Mouse (Mus musculus): ENCODE measurements around the gene Car1. TPM values are rescaled to one million over a fixed set of nuclear protein-coding genes. Genes with fewer than 3 reads are reported as not detected.
"Not testable (repeated sequence)": the region's sequence is repeated elsewhere in the genome, so short reads cannot be mapped to it uniquely, and the experiment has no call there.

Gene Car1
- polyA plus RNA-seq, 1 experiment from 2014 or later = not detected

- H3K9ac ChIP-seq; H3K4me1 ChIP-seq (replicated peaks); H3K36me3 ChIP-seq; ATAC-seq (ENCODE audit: low FRiP score); H3K4me2 ChIP-seq; H3K9me3 ChIP-seq; H3K4me3 ChIP-seq; H3K27me3 ChIP-seq; H3K27ac ChIP-seq: not testable (repeated sequence)
- 72% methylated on average over 3 of the region's 3 CpGs for WGBS
These were observed 31.5 kb downstream of the Car1 start for GRCm38 (mm10) chr3:14776497-14777162.

DNA sequence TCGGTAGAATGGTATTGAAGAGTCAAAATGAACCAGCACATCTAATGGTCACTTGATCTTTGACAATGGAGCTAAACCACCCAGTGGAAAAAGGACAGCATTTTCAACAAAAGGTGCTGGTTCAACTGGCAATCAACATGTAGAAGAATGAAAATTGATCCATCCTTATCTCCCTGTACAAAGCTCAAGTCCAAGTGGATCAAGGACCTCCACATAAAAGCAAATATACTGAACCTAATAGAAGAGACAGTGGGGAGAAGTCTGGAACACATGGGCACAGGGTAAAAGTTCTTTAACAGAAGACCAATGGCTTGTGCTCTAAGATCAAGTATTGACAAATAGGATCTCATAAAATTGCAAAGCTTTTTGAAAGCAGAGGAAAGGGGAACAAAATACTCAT is 33.6 kb downstream of the Car1 start:
- not testable (repeated sequence) for H3K27me3 ChIP-seq; H3K9me3 ChIP-seq; H3K9ac ChIP-seq; ATAC-seq (ENCODE audit: low FRiP score); H3K4me1 ChIP-seq (replicated peaks); H3K27ac ChIP-seq; H3K4me2 ChIP-seq; H3K36me3 ChIP-seq; H3K4me3 ChIP-seq
- WGBS = 91% methylated on average over 1 of the region's 1 CpGs

GRCm38 (mm10) chr3:14772473-14772872 is 35.7 kb downstream of the Car1 start:
- 100% methylated on average over 1 of the region's 1 CpGs for WGBS
- not testable (repeated sequence) for ATAC-seq (ENCODE audit: low FRiP score); H3K9ac ChIP-seq; H3K9me3 ChIP-seq; H3K27ac ChIP-seq; H3K4me2 ChIP-seq; H3K4me1 ChIP-seq (replicated peaks); H3K36me3 ChIP-seq; H3K4me3 ChIP-seq; H3K27me3 ChIP-seq

- Histone ChIP-seq H3K4me3 (no peak overlapping the region), H3K27ac (no peak overlapping the region), H3K4me2 (no peak overlapping the region), H3K9me3 (no peaks in the 10 kb centered on the region), H3K27me3 (no peaks in the 10 kb centered on the region), H3K9ac (no peak overlapping the region), H3K36me3 (no peaks in the 10 kb centered on the region), H3K4me1 (replicated peaks) (no peaks in the 10 kb centered on the region)
- no peak for ATAC-seq (ENCODE audit: low FRiP score)
- 94% methylated on average over 2 of the region's 2 CpGs for WGBS
These were observed 43.2 kb downstream of the Car1 start for GRCm38 (mm10) chr3:14764755-14765566.

DNA sequence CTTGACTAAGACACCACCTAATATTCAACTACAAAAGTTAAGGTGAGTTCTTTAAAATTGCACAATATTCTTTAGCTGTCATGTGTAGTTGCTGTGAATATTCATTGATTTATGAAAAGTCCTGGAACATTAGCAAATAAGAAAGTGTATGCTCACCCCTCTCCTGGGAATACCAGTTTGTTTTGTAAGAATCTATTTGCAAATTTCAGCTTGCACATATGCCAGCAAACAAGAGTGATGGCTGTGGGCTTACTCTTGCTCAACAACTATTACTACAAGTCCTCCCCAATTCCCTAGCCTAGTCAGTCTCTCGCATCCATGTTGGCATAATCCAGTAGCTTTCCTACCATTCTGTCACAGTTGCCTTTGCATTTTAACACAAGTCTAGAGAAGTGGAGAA is 52.5 kb downstream of the Car1 start:
- no peak for ATAC-seq (ENCODE audit: low FRiP score)
- Histone ChIP-seq H3K27me3 (no peaks in the 10 kb centered on the region), H3K9ac (no peak overlapping the region), H3K9me3 (no peaks in the 10 kb centered on the region), H3K36me3 (no peaks in the 10 kb centered on the region), H3K27ac (no peak overlapping the region), H3K4me1 (replicated peaks) (no peaks in the 10 kb centered on the region), H3K4me2 (no peak overlapping the region), H3K4me3 (no peak overlapping the region)
- WGBS = 90% methylated on average over 1 of the region's 1 CpGs

GRCm38 (mm10) chr3:14746041-14746440 is 62.1 kb downstream of the Car1 start:
- Histone ChIP-seq H3K4me3 (no peak overlapping the region), H3K4me2 (no peak overlapping the region), H3K4me1 (replicated peaks) (no peaks in the 10 kb centered on the region), H3K36me3 (no peaks in the 10 kb centered on the region), H3K9ac (no peak overlapping the region), H3K27me3 (no peaks in the 10 kb centered on the region), H3K27ac (no peak overlapping the region), H3K9me3 (no peaks in the 10 kb centered on the region)
- 91% methylated on average over 3 of the region's 3 CpGs for WGBS
- no peak for ATAC-seq (ENCODE audit: low FRiP score)

GRCm38 (mm10) chr3:14738261-14738660 is 69.9 kb downstream of the Car1 start:
- H3K27ac ChIP-seq = no peak overlapping the region
- H3K36me3 ChIP-seq = no peaks in the 10 kb centered on the region
- no peaks in the 10 kb centered on the region for H3K27me3 ChIP-seq
- H3K9ac ChIP-seq = no peak overlapping the region
- no peak overlapping the region for H3K4me3 ChIP-seq
- H3K4me1 ChIP-seq (replicated peaks) = no peaks in the 10 kb centered on the region
- WGBS = 83% methylated on average over 2 of the region's 2 CpGs
- H3K9me3 ChIP-seq = no peaks in the 10 kb centered on the region
- no peak overlapping the region for H3K4me2 ChIP-seq
- no peak for ATAC-seq (ENCODE audit: low FRiP score)

DNA sequence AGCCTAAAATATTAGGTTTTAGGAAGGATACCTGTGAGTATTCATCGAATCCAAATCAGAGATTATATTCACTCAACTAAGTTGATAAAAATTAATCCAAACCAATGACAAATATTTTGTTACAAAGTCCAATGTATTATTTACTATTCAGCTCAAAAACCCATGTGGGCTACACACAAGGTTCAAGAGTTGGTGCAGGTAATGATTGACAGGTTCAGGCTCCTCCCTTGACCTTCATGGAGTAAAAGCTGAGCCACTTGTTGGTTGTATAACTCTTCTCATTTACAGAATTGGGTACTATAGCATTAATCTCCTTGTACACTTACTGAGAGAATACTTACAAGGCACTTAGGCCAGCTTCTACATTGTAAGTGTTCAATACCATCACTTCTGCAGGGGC is 80.7 kb downstream of the Car1 start:
- H3K36me3 ChIP-seq; H3K27me3 ChIP-seq; H3K4me1 ChIP-seq (replicated peaks); H3K27ac ChIP-seq; H3K9me3 ChIP-seq; H3K4me2 ChIP-seq; ATAC-seq (ENCODE audit: low FRiP score); H3K9ac ChIP-seq; H3K4me3 ChIP-seq: not testable (repeated sequence)
- WGBS = 90% methylated on average over 1 of the region's 1 CpGs

DNA sequence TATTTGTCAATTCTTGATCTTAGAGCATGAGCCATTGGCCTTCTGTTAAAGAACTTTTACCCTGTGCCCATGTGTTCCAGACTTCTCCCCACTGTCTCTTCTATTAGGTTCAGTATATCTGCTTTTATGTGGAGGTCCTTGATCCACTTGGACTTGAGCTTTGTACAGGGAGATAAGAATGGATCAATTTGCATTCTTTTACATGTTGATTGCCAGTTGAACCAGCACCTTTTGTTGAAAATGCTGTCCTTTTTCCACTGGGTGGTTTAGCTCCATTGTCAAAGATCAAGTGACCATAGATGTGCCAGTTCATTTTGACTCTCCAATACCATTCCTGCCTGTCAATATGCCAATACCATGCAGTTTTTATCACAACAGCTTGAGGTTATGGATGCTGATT is 82.7 kb downstream of the Car1 start:
- not testable (repeated sequence) for ATAC-seq (ENCODE audit: low FRiP score); H3K9me3 ChIP-seq; H3K36me3 ChIP-seq; H3K27me3 ChIP-seq; H3K4me3 ChIP-seq; H3K9ac ChIP-seq; H3K4me1 ChIP-seq (replicated peaks); H3K4me2 ChIP-seq; H3K27ac ChIP-seq

Other genes with a start within 250 kb of the Car1 start
- 436 and 437 TPM in 2 replicates for gene 1810022K09Rik, start 197.1 kb downstream of the Car1 start, polyA plus RNA-seq (2015; fragmentation: Nextera tagmentation; extraction: Ambion mirVana)
- 1.5 and 1.7 TPM in 2 replicates for gene Car13, start 166.6 kb downstream of the Car1 start, polyA plus RNA-seq (2015; fragmentation: Nextera tagmentation; extraction: Ambion mirVana)
- 1.1 and 1.4 TPM in 2 replicates for gene Car3, start 55.1 kb upstream of the Car1 start, polyA plus RNA-seq (2015; fragmentation: Nextera tagmentation; extraction: Ambion mirVana)
- gene Car2, start 77.9 kb upstream of the Car1 start, polyA plus RNA-seq (2015; fragmentation: Nextera tagmentation; extraction: Ambion mirVana) = 29.6 and 31.4 TPM in 2 replicates